Mouse (Mus musculus) brain, embryonic 18.5 days (tissue): ENCODE measurements around the gene Spata13.

ENCODE experiments used
- DNase-seq: peaks from one replicate; pipeline ENCODE4 v3.0.0-alpha.2; 2012; ENCODE audit warnings: low read depth, low spot score

Spata13 gene

GRCm38 (mm10) chr14:60747154-60747870 lies 113.5 kb downstream of the Spata13 start:
- DNase-seq, result no peak

- DNase-seq, result no peak
Measured at GRCm38 (mm10) chr14:60749880-60750279, 116.1 kb downstream of the Spata13 start.

GRCm38 (mm10) chr14:60751581-60751980 lies 117.8 kb downstream of the Spata13 start:
- DNase-seq, result no peak

GRCm38 (mm10) chr14:60752892-60753800 lies 119.3 kb downstream of the Spata13 start:
- DNase-seq, result peak; percentile 20

GRCm38 (mm10) chr14:60753801-60754126 lies 120.0 kb downstream of the Spata13 start:
- no peak for DNase-seq

GRCm38 (mm10) chr14:60754656-60755055 lies 120.9 kb downstream of the Spata13 start:
- DNase-seq, result no peak

GRCm38 (mm10) chr14:60756271-60756670 lies 122.5 kb downstream of the Spata13 start:
- DNase-seq, result no peak

GRCm38 (mm10) chr14:60757265-60757664 lies 123.5 kb downstream of the Spata13 start:
- no peak for DNase-seq

GRCm38 (mm10) chr14:60757722-60758121 lies 123.9 kb downstream of the Spata13 start:
- DNase-seq, result no peak

GRCm38 (mm10) chr14:60759097-60759496 lies 125.3 kb downstream of the Spata13 start:
- no peak for DNase-seq

GRCm38 (mm10) chr14:60761801-60762200 lies 128.0 kb downstream of the Spata13 start:
- DNase-seq, result no peak

- DNase-seq, result no peak
Measured at GRCm38 (mm10) chr14:60762754-60763153, 129.0 kb downstream of the Spata13 start.

GRCm38 (mm10) chr14:60763746-60764145 lies 129.9 kb downstream of the Spata13 start:
- DNase-seq, result no peak

GRCm38 (mm10) chr14:60764526-60764925 lies 130.7 kb downstream of the Spata13 start:
- DNase-seq, result no peak

GRCm38 (mm10) chr14:60765025-60765424 lies 131.2 kb downstream of the Spata13 start:
- no peak for DNase-seq

- no peak for DNase-seq
Measured at GRCm38 (mm10) chr14:60767884-60768283, 134.1 kb downstream of the Spata13 start, which contains the start of gene C1qtnf9. Gene C1qtnf9, plus strand, starts transcription at chr14:60768134.

GRCm38 (mm10) chr14:60769340-60769739 lies 135.5 kb downstream of the Spata13 start:
- DNase-seq, result no peak

- DNase-seq, result no peak
Measured at GRCm38 (mm10) chr14:60770594-60770993, 136.8 kb downstream of the Spata13 start.

- no peak for DNase-seq
Measured at GRCm38 (mm10) chr14:60771057-60771456, 137.3 kb downstream of the Spata13 start.

- no peak for DNase-seq
Measured at GRCm38 (mm10) chr14:60773476-60773875, 139.7 kb downstream of the Spata13 start.

GRCm38 (mm10) chr14:60776521-60776920 lies 142.7 kb downstream of the Spata13 start:
- DNase-seq, result no peak

GRCm38 (mm10) chr14:60777485-60777919 lies 143.7 kb downstream of the Spata13 start:
- no peak for DNase-seq

- DNase-seq, result no peak
Measured at GRCm38 (mm10) chr14:60779198-60779597, 145.4 kb downstream of the Spata13 start.
